Mouse (Mus musculus) embryonic facial prominence, embryonic 14.5 days (tissue): Measurements from ENCODE around the gene Numbl. TPM values are rescaled to one million over a fixed set of nuclear protein-coding genes. Genes with fewer than 3 reads are reported as not detected.

Experiments
- ATAC-seq: fragments of 200-750 bp; cut with Nextera tagmentation; 2 replicates; pipeline ENCODE4 v1.8.0; 2017; ENCODE audit warnings: low read depth, moderate number of reproducible peaks, moderate TSS enrichment
- DNase-seq: peaks from one replicate; pipeline ENCODE4 v3.0.0-alpha.2; 2015; ENCODE audit warnings: low spot score
- H3K27ac ChIP-seq: fragments of 300-500 bp; sonication (generic); replicated peaks from 2 replicates; pipeline ENCODE4 v1.5.1; 2014; ENCODE audit warnings: low read depth, mild to moderate bottlenecking, low read length, moderate library complexity
- H3K27me3 ChIP-seq: fragments of 300-500 bp; sonication (generic); replicated peaks from 2 replicates; pipeline ENCODE4 v1.6.1; 2014; ENCODE audit warnings: low read length; ENCODE audit not compliant: control insufficient read depth, insufficient read depth
- H3K36me3 ChIP-seq: fragments of 300-500 bp; sonication (generic); 2 replicates; pipeline ENCODE4 v1.6.1; 2014; ENCODE audit warnings: low read length, mixed read lengths; ENCODE audit not compliant: control insufficient read depth, insufficient read depth
- H3K4me1 ChIP-seq: fragments of 300-500 bp; sonication (generic); 2 replicates; pipeline ENCODE4 v1.6.1; 2014; ENCODE audit warnings: antibody characterized with exemption, low read length; ENCODE audit not compliant: control insufficient read depth, insufficient read depth
- H3K4me2 ChIP-seq: fragments of 300-500 bp; sonication (generic); 2 replicates; pipeline ENCODE4 v1.6.1; 2014; ENCODE audit warnings: low read depth, mild to moderate bottlenecking, low read length, moderate library complexity, mixed read lengths
- H3K4me3 ChIP-seq: fragments of 300-500 bp; sonication (generic); 2 replicates; pipeline ENCODE4 v1.5.1; 2014; ENCODE audit warnings: low read depth, mild to moderate bottlenecking, low read length
- H3K9ac ChIP-seq: fragments of 300-500 bp; sonication (generic); 2 replicates; pipeline ENCODE4 v1.6.1; 2014; ENCODE audit warnings: low read depth, mild to moderate bottlenecking, low read length, moderate library complexity, mixed read lengths
- H3K9me3 ChIP-seq: fragments of 300-500 bp; sonication (generic); 2 replicates; pipeline ENCODE4 v1.6.1; 2016; ENCODE audit warnings: low read length; ENCODE audit not compliant: control insufficient read depth
- WGBS: fragments of 180-500 bp; shearing (Covaris S2); extraction: QIAGEN DNeasy Blood & Tissue Kit; methylation state at CpG from one replicate; pipeline ENCODE4 v1.1.7; 2014; 5-methylcytosine and 5-hydroxymethylcytosine counted together
- polyA plus RNA-seq: library from polyadenylated mRNA; unstranded; fragments of >200 nt; fragmentation: Nextera tagmentation; extraction: Ambion mirVana; gene quantifications from 2 replicates; pipeline ENCODE4 v1.2.1, GENCODE M21; 2014

The Numbl gene
- polyA plus RNA-seq, 1 experiment from 2014 or later = 25.1 TPM

DNA sequence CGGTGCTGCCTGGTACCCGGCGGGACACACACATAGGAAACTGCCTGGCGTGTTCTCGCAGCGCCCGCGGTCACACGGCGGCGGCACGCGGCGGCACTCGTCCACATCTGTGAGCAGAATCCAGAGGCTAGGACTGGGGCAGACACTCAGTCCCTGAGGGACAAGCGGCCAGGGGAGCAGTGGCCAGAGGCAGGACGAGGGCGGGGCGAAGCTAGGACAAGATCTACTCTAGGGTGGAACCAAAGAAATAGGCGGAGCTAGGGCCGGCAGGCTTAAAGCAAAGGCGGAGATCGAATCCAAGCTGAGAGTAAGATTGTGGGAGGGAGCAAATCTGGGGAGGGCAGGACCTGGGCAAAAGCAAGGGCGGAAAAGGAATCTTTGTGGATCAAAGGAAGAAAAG, 67.5 kb downstream of the Numbl start:
- peak; percentile 58 for DNase-seq
- H3K4me2 ChIP-seq = peak overlapping the region; percentile 49
- H3K36me3 ChIP-seq = peaks cover 23% of the 10 kb centered on the region
- H3K9me3 ChIP-seq = no peaks in the 10 kb centered on the region
- WGBS = 3% methylated on average over 24 of the region's 24 CpGs
- peaks cover 53% of the 10 kb centered on the region for H3K27me3 ChIP-seq
- H3K4me1 ChIP-seq = peaks cover 19% of the 10 kb centered on the region; the same call in 1 of the 2 replicates
- no peak overlapping the region for H3K27ac ChIP-seq
- ATAC-seq = no peak
- H3K4me3 ChIP-seq = peak overlapping the region; percentile 31
- peak overlapping the region; percentile 52 for H3K9ac ChIP-seq

DNA sequence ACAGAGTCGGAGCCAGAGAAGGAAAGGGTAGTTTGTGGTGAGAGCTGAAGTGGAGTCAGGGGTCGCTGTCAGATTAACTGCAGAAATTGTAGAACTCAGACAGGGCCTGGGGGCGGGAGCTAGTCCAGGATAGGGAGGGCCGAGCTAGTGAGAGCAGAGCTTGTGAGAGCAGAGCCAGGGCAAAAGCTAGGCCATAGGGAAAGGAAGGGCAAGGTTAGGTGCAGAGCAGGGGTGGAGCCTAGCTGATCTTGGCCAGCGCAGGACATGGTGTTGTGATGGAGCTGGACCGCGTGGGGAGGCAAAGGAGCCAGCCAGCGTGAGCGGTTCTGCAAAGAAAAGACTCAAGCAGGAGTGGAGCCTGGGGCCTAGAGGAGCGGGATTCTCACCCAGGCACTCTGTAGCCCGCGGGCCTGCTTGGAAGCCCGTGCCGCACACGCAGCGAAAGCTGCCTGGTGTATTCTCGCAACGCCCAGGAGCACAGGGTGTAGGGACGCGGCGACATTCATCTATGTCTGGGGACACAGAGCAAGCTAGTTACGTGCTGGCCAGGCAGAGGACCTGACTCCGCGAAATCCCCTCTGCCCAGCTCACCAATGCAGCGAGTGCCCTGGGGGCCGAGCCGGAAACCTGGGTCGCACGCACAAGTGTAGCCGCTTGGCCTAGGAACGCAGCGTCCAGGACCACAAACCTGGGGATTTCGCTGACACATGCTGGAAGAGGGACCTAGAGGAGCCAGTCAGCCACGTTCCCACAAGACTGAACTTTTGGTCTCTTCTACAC, 68.1 kb downstream of the Numbl start:
- no peak for ATAC-seq
- Histone ChIP-seq H3K27me3 (peaks cover 57% of the 10 kb centered on the region), H3K9ac (peak overlapping the region; percentile 19; the same call in 1 of the 2 replicates), H3K4me2 (peak overlapping the region; percentile 49), H3K9me3 (no peaks in the 10 kb centered on the region), H3K36me3 (peaks cover 23% of the 10 kb centered on the region), H3K4me1 (peaks cover 21% of the 10 kb centered on the region; the same call in 1 of the 2 replicates), H3K27ac (no peak overlapping the region), H3K4me3 (peak overlapping the region; percentile 31)
- WGBS = 42% methylated on average over 31 of the region's 34 CpGs
- DNase-seq = no peak

DNA sequence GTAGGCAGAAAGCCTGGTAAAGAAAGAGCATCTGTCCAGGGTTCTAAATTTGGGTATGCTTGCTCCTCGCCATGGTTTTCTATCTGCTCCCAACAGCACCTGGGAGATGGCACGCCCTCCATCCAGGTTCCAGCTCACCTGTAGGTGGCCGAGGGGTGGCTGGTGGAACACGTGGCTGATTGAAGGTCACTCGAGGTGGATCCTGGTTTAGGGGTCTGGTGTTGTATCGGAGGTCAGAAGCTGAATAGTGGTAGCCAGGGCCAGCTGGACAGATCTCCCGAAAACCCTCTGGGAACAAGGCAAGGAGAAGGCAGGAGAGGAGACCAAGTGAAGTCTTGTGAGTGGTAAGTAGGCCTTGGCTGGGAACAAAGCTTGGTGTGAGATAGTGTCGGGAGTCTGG, 69.3 kb downstream of the Numbl start:
- Histone ChIP-seq H3K4me1 (peaks cover 30% of the 10 kb centered on the region), H3K4me2 (no peak overlapping the region), H3K4me3 (no peak overlapping the region), H3K36me3 (peaks cover 23% of the 10 kb centered on the region), H3K27ac (no peak overlapping the region), H3K9ac (no peak overlapping the region), H3K9me3 (no peaks in the 10 kb centered on the region), H3K27me3 (peaks cover 65% of the 10 kb centered on the region)
- ATAC-seq (no peak), DNase-seq (no peak)
- whole genome bisulfite sequencing = 96% methylated on average over 8 of the region's 8 CpGs

DNA sequence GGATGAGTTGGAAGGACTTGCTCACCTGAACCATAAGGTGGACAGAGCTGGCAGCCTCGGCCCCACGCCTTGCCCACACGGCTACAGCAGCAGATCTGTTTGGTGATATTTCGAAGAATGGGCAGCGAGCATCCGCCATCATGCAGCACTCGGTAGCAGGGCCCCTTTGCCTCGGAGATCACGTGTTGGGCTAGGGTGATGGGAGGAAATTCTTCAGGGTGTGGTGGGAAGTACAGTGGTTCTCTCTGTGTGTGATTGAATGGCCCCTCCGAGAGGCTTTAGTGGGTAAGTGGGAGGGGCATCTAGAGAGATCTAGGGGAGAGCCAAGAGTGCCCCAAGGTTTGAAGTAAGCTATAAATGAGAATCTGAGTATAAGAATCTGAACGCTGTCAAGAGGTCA, 69.9 kb downstream of the Numbl start:
- no peak overlapping the region for H3K27ac ChIP-seq
- H3K27me3 ChIP-seq = peaks cover 72% of the 10 kb centered on the region
- H3K9me3 ChIP-seq = no peaks in the 10 kb centered on the region
- no peak overlapping the region for H3K9ac ChIP-seq
- WGBS = 82% methylated on average over 11 of the region's 11 CpGs
- H3K4me3 ChIP-seq = no peak overlapping the region
- DNase-seq (no peak), ATAC-seq (no peak)
- H3K4me2 ChIP-seq = no peak overlapping the region
- H3K4me1 ChIP-seq = peaks cover 33% of the 10 kb centered on the region
- H3K36me3 ChIP-seq = peaks cover 17% of the 10 kb centered on the region

DNA sequence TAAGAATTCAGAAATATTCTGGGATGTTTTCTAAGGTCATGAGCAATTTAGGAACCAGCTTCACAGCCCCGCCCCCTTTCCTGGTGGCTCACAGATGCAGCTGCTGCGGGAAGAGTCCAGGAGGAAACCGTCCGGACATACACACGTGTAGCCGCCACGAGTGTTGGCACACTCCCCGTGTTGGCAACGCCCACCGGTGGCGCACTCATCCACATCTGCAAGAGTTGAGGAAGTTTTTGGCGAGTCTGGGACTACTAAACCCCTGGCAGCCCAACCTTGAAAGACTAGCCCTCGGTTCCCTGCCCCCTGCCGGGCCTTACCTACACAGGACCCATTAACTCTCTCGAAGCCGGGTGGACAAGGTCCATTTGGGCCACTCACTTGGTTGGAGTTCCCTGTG, 70.4 kb downstream of the Numbl start:
- no peak for DNase-seq
- Histone ChIP-seq H3K27ac (no peak overlapping the region), H3K36me3 (peaks cover 13% of the 10 kb centered on the region), H3K9me3 (no peaks in the 10 kb centered on the region), H3K9ac (no peak overlapping the region), H3K4me2 (no peak overlapping the region), H3K4me1 (peaks cover 34% of the 10 kb centered on the region), H3K27me3 (peaks cover 74% of the 10 kb centered on the region), H3K4me3 (no peak overlapping the region)
- ATAC-seq = no peak
- whole genome bisulfite sequencing = 38% methylated on average over 16 of the region's 16 CpGs

DNA sequence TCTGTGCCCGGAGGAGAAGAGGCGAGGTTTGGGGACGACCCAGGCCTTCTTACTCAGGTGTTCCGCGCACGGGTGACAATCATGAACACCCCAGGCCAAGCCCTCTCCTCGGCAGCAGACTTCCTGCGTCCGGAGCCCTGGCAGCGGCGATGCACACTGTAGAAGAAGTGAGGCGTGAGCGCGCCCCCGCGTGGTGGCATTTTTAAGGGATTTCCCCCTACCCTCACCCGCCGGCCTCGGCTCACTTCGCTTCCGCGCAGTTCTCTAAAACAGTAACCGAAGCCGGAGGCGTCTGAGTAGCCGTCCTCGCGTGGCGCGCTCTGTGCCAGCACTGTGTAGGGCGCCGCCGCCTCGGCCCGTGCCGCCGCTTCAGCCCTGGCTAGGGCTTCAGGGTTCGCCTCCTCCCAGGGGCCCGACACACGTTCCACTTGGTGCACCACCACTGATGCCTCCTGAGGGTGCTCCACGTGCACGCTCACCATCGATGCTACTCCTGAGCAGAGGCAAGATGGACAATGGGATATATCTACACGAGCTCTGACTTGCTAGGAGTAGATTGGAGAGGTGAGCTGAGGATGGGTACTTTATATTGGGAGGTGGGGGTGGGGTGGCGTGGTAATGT, 71.2 kb downstream of the Numbl start:
- peaks cover 11% of the 10 kb centered on the region for H3K36me3 ChIP-seq
- H3K4me1 ChIP-seq = peaks cover 42% of the 10 kb centered on the region
- DNase-seq (peak; percentile 88), ATAC-seq (peak; percentile 24; the same call in 1 of the 2 replicates)
- no peak overlapping the region; the same call in 1 of the 2 replicates for H3K9ac ChIP-seq
- peaks cover 80% of the 10 kb centered on the region for H3K27me3 ChIP-seq
- peak overlapping the region; percentile 99 for H3K4me2 ChIP-seq
- WGBS = 9% methylated on average over 29 of the region's 45 CpGs
- no peak overlapping the region for H3K27ac ChIP-seq
- peak overlapping the region; percentile 60 for H3K4me3 ChIP-seq
- H3K9me3 ChIP-seq = no peaks in the 10 kb centered on the region

DNA sequence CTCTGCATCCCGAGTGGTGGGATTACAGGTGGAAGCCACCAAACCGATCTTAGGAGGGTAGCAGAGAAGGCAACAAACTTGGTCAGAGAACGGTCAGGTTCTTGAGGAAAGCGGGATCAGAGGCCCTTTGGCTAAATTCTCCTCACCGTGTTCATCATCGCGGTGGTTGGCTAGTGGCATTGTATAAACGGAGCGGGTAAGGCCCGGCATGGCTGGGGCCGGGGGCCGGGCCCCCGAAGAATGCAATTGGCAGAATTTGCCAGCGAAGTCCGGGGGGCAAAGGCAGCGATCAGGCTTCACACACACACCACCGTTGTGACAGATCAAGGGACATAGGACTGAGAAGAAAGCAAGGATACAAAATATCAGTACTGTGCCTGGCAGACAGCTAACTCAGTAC, 71.7 kb downstream of the Numbl start:
- ATAC-seq = no peak
- Histone ChIP-seq H3K9ac (no peak overlapping the region), H3K27ac (no peak overlapping the region; the same call in 1 of the 2 replicates), H3K4me2 (peak overlapping the region; percentile 99), H3K4me1 (peaks cover 45% of the 10 kb centered on the region), H3K4me3 (peak overlapping the region; percentile 60), H3K9me3 (no peaks in the 10 kb centered on the region), H3K36me3 (peaks cover 11% of the 10 kb centered on the region; the same call in 1 of the 2 replicates), H3K27me3 (peaks cover 78% of the 10 kb centered on the region)
- DNase-seq = no peak
- WGBS = 26% methylated on average over 17 of the region's 17 CpGs

DNA sequence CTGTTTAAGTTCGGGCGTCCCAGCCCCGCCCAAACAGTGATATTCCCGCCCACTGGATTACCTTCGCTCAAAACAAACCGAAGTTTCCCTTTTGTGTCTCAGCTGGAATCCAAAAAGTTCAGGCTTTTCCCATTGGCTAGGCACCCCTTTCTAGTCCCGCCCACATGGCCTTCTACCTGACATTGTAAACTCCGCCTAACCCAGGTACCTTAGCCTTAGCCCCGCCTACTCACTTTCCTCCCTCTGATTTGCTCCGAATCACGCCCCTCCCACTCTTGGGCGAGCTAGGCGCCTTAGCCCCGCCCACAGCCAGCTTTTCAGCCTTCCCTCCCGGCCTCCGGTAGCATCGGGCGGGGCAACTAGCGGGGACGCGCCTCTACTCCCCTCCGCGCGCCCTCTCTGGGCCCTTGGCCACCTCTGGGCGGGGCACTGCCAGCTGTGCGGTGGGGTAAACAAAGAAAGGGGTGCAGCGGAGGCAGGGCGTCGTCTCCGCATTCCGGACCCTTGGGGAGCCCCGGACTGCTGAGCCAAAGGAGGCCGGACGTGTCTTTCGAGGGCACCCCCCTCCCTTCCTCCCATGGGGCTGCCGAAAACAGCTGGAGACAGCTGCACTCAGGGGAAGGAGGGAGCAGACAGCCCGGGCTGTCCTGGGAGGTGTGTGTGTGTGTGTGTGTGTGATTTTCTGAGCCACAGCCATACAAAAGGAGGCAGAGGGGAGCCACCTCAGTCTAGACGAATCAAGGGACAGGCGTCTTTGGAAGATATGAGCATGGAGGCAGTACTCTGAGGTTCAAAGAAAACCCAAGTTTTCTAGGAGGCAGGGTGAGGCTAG, 72.7 kb downstream of the Numbl start:
- peak overlapping the region; percentile 60 for H3K4me3 ChIP-seq
- peaks cover 76% of the 10 kb centered on the region for H3K27me3 ChIP-seq
- peak overlapping the region; percentile 99 for H3K4me2 ChIP-seq
- DNase-seq (peak; percentile 97), ATAC-seq (peak; percentile 38)
- H3K4me1 ChIP-seq = peaks cover 45% of the 10 kb centered on the region
- H3K9ac ChIP-seq = peak overlapping the region; percentile 48
- peak overlapping the region; percentile 73 for H3K27ac ChIP-seq
- H3K9me3 ChIP-seq = no peaks in the 10 kb centered on the region
- H3K36me3 ChIP-seq = peaks cover 11% of the 10 kb centered on the region; the same call in 1 of the 2 replicates
- under 1% methylated on average over 34 of the region's 39 CpGs for WGBS
